Mouse (Mus musculus) cerebellum, adult 2 months (tissue): Measurements from ENCODE around the gene Abcf1.
A peak's percentile ranks its signal among the peaks of the same experiment; 100 is the strongest.

ENCODE experiments used
- CTCF ChIP-seq: fragments of 200-500 bp; IDR thresholded peaks from 2 replicates; pipeline ENCODE4 v1.5.1; 2011; ENCODE audit warnings: low read depth, mild to moderate bottlenecking, control low read depth, low read length, moderate library complexity, borderline replicate concordance; ENCODE audit not compliant: insufficient read depth
- POLR2A ChIP-seq: fragments of 200-500 bp; IDR thresholded peaks from 2 replicates; pipeline ENCODE4 v1.6.1; 2011; ENCODE audit warnings: low read length, control low read depth, borderline replicate concordance; ENCODE audit not compliant: insufficient read depth

GRCm38 (mm10) chr17:35993675-35994074, 24.1 kb upstream of the Abcf1 start:
- TF ChIP-seq CTCF (peak; percentile 99), POLR2A (0 out of 2 replicates have a peak, but pooled peaks have one; percentile 33)
